Mouse (Mus musculus): ENCODE results near the gene Uqcc3. TPM values are rescaled to one million over a fixed set of nuclear protein-coding genes. Genes with fewer than 3 reads are reported as not detected.

Uqcc3 gene
- total RNA-seq, 2 experiments from 2014 or later: 29.7 to 37.1 TPM

Small RNAs within 50 kb of the gene (microRNA-seq; reads per million reads assigned to microRNA genes)
- gene Mir5136: 0.25 to 0.42 reads per million in 2 experiments

Other genes with a start within 250 kb of the Uqcc3 start
- gene Chrm1, start 217.1 kb downstream of the Uqcc3 start, total RNA-seq (2021): 100 to 1,000 TPM; 141 to 144 TPM
- gene Slc3a2, start 157.6 kb downstream of the Uqcc3 start, total RNA-seq (2021): 100 to 1,000 TPM; 148 to 152 TPM
- 10 to 100 TPM; 46.9 to 50.5 TPM for gene Wdr74, start 145.1 kb downstream of the Uqcc3 start, total RNA-seq (2021)
- gene 1700092M07Rik, start 140.2 kb downstream of the Uqcc3 start, total RNA-seq (2021): 1 to 10 TPM in 1 of 2 experiments, under 1 TPM in 1; 0.94 to 1.5 TPM
- 10 to 100 TPM; 70.1 to 72.7 TPM for gene Stx5a, start 139.5 kb downstream of the Uqcc3 start, total RNA-seq (2021)
- gene Nxf1, start 123.8 kb downstream of the Uqcc3 start, total RNA-seq (2021): 10 to 100 TPM; 78.1 to 88.5 TPM
- 10 to 100 TPM; 57.3 to 63.7 TPM for gene Tmem223, start 109.9 kb downstream of the Uqcc3 start, total RNA-seq (2021)
- gene Tmem179b, start 106.5 kb downstream of the Uqcc3 start, total RNA-seq (2021): 1 to 10 TPM; 7.6 to 7.8 TPM
- 10 to 100 TPM; 13.7 to 15.9 TPM for gene Taf6l, start 94.5 kb downstream of the Uqcc3 start, total RNA-seq (2021)
- gene Polr2g, start 82.3 kb downstream of the Uqcc3 start, total RNA-seq (2021): 100 to 1,000 TPM; 106 to 107 TPM
- 1 to 10 TPM; 5.5 to 6.0 TPM for gene Zbtb3, start 78.4 kb downstream of the Uqcc3 start, total RNA-seq (2021)
- gene Ttc9c, start 61.6 kb downstream of the Uqcc3 start, total RNA-seq (2021): 10 to 100 TPM; 38.7 to 42.4 TPM
- 100 to 1,000 TPM; 123 to 127 TPM for gene Hnrnpul2, start 60.9 kb downstream of the Uqcc3 start, total RNA-seq (2021)
- gene AC129217.1, start 51.1 kb downstream of the Uqcc3 start, total RNA-seq (2021): 1 to 10 TPM in 1 of 2 experiments, not detected in 1; 2.3 TPM
- 100 to 1,000 TPM in 1 of 2 experiments, 10 to 100 TPM in 1; 98.1 to 112 TPM for gene Bscl2, start 43.5 kb downstream of the Uqcc3 start, total RNA-seq (2021)
- 100 to 1,000 TPM; 181 to 184 TPM for gene Gng3, start 41.7 kb downstream of the Uqcc3 start, total RNA-seq (2021)
- gene Lrrn4cl, start 30.2 kb downstream of the Uqcc3 start, total RNA-seq (2021): 1 to 10 TPM; 1.2 to 1.7 TPM
- gene Ubxn1, start 9.4 kb downstream of the Uqcc3 start, total RNA-seq (2021): 10 to 100 TPM; 91.4 to 96.7 TPM
- gene Lbhd1, start 2.8 kb upstream of the Uqcc3 start, total RNA-seq (2021): 1 to 10 TPM; 8.2 TPM
- not detected for gene Gm49403, start 3.0 kb upstream of the Uqcc3 start, total RNA-seq (2021)
- 10 to 100 TPM; 20.2 to 23.0 TPM for gene 1810009A15Rik, start 7.9 kb upstream of the Uqcc3 start, total RNA-seq (2021)
- gene Gm49416, start 8.0 kb upstream of the Uqcc3 start, total RNA-seq (2021): 1 to 10 TPM; 2.1 to 3.8 TPM
- 10 to 100 TPM; 23.9 to 24.6 TPM for gene Ints5, start 12.1 kb upstream of the Uqcc3 start, total RNA-seq (2021)
- gene Ganab, start 17.1 kb upstream of the Uqcc3 start, total RNA-seq (2021): 10 to 100 TPM; 93.2 to 93.8 TPM
- 100 to 1,000 TPM; 188 to 189 TPM for gene B3gat3, start 39.5 kb upstream of the Uqcc3 start, total RNA-seq (2021)
- 1 to 10 TPM; 6.4 to 7.6 TPM for gene Rom1, start 48.4 kb upstream of the Uqcc3 start, total RNA-seq (2021)
- gene Eml3, start 48.6 kb upstream of the Uqcc3 start, total RNA-seq (2021): 10 to 100 TPM in 1 of 2 experiments, 1 to 10 TPM in 1; 9.0 to 11.5 TPM
- gene Mta2, start 61.0 kb upstream of the Uqcc3 start, total RNA-seq (2021): 10 to 100 TPM; 49.6 to 49.8 TPM
- gene Tut1, start 72.9 kb upstream of the Uqcc3 start, total RNA-seq (2021): 10 to 100 TPM; 22.5 to 23.7 TPM
- 100 to 1,000 TPM; 251 to 256 TPM for gene Eef1g, start 86.1 kb upstream of the Uqcc3 start, total RNA-seq (2021)
- 10 to 100 TPM; 18.6 to 23.5 TPM for gene Ahnak, start 108.4 kb upstream of the Uqcc3 start, total RNA-seq (2021)
- gene Scgb1a1, start 207.0 kb upstream of the Uqcc3 start, total RNA-seq (2021): not detected

Measured in left cerebral cortex, adult 18-20 months (tissue).